Mouse (Mus musculus) kidney, postnatal 14 days (tissue): ENCODE data around the gene Stxbp6.
"Not testable (repeated sequence)": the region's sequence is repeated elsewhere in the genome, so short reads cannot be mapped to it uniquely, and the experiment has no call there.

Experiments used
- DNase-seq: peaks from one replicate; pipeline ENCODE4 v3.0.0; 2022; ENCODE audit warnings: mixed read lengths

The Stxbp6 gene

GRCm38 (mm10) chr12:45074611-45075342 is at the start of gene Stxbp6:
Stxbp6 (minus strand) TSS chr12:45074709.
- DNase-seq, result peak; percentile 89

GRCm38 (mm10) chr12:45102954-45103353 is 28.4 kb upstream of the Stxbp6 start:
- not testable (repeated sequence) for DNase-seq

- DNase-seq, result no peak
These were observed 19.2 kb upstream of the Stxbp6 start for GRCm38 (mm10) chr12:45093732-45094131.

- DNase-seq, result no peak
These were observed 17.9 kb upstream of the Stxbp6 start for GRCm38 (mm10) chr12:45092444-45092843.

GRCm38 (mm10) chr12:45083145-45083475 is 8.6 kb upstream of the Stxbp6 start:
- no peak for DNase-seq

GRCm38 (mm10) chr12:45082379-45083144 is 8.1 kb upstream of the Stxbp6 start:
- no peak for DNase-seq

GRCm38 (mm10) chr12:45081617-45082016 is 7.1 kb upstream of the Stxbp6 start:
- DNase-seq, result no peak

- no peak for DNase-seq
These were observed 6.2 kb upstream of the Stxbp6 start for GRCm38 (mm10) chr12:45080753-45081122.

- no peak for DNase-seq
These were observed 5.7 kb upstream of the Stxbp6 start for GRCm38 (mm10) chr12:45080036-45080752.

- no peak for DNase-seq
These were observed 1.1 kb upstream of the Stxbp6 start for GRCm38 (mm10) chr12:45075631-45076030.

- peak; percentile 91 for DNase-seq
These were observed 387 bp downstream of the Stxbp6 start for GRCm38 (mm10) chr12:45074042-45074601.

GRCm38 (mm10) chr12:45073331-45074041 is 1.0 kb downstream of the Stxbp6 start:
- DNase-seq, result no peak

GRCm38 (mm10) chr12:45072185-45072584 is 2.3 kb downstream of the Stxbp6 start:
- DNase-seq, result peak; percentile 40

- DNase-seq, result peak; percentile 35
These were observed 4.3 kb downstream of the Stxbp6 start for GRCm38 (mm10) chr12:45070186-45070585.

GRCm38 (mm10) chr12:45068145-45068754 is 6.3 kb downstream of the Stxbp6 start:
- DNase-seq, result no peak

- DNase-seq, result no peak
These were observed 6.8 kb downstream of the Stxbp6 start for GRCm38 (mm10) chr12:45067686-45068085.

GRCm38 (mm10) chr12:45067047-45067685 is 7.3 kb downstream of the Stxbp6 start:
- no peak for DNase-seq

- no peak for DNase-seq
These were observed 10.9 kb downstream of the Stxbp6 start for GRCm38 (mm10) chr12:45063606-45064005.

GRCm38 (mm10) chr12:45061336-45061735 is 13.2 kb downstream of the Stxbp6 start:
- DNase-seq, result no peak

- DNase-seq, result no peak
These were observed 13.7 kb downstream of the Stxbp6 start for GRCm38 (mm10) chr12:45060804-45061203.

- no peak for DNase-seq
These were observed 16.5 kb downstream of the Stxbp6 start for GRCm38 (mm10) chr12:45058007-45058406.

- DNase-seq, result no peak
These were observed 18.1 kb downstream of the Stxbp6 start for GRCm38 (mm10) chr12:45056372-45056771.
